8 mouse cellular contexts compared by ENCODE assay signal in the genomic region with DNA sequence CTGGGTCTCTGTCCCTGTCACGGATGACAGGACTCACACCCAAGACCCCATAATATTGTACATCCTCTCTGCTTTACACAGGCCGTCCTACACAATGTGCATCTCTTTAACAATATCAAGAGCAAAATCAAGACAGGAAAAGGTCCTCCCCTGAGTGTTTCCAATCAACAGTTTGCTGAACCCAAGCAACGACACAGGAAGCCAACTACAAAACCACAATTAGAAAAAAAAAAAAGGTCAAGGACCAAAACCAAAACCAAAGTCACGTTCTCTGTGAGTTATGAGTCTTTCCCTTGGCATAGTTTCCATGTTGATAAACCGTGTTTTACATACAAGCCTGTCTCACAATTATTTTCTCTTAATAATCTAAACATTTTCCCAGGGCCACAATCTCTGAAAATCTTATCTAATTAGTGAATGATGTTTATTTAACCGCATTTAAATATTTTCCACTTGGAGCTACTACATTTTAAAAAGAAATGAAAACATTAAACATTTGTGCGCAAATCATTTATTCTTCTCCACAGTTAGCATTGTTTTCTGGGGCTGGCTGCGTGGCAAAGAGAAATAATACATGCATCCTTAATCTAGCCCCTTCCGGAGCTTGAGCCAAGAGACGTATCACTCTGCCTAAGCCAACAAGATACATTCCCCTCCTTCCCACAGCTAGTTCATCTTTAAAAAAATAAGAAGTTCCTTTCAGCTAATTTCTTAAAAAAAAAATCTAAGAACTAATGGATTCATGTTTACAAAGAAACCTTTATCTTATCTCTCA. TPM values are rescaled to one million over a fixed set of nuclear protein-coding genes. Genes with fewer than 3 reads are reported as not detected.
A peak's percentile ranks its signal among the peaks of the same experiment; 100 is the strongest.
DNase-seq lines count a peak whose midpoint lies in the region; ATAC-seq and TF ChIP-seq lines count a peak whose summit lies in the region.
"Had no signal": no experiment of that assay in that cellular context is flagged by ENCODE, and none has a peak within 500 bp of the region (broad histone marks: within the 10 kb centered on the region; RNA-seq: fewer than 3 reads in every experiment).

No protein-coding gene starts in this region.

- 62% methylated on average over 10 of the region's 10 CpGs for WGBS in kidney, embryonic 15.5 days
- WGBS in hindbrain, embryonic 14.5 days = 84% methylated on average over 10 of the region's 10 CpGs

- peak overlapping the region; percentile 74 for H3K27ac ChIP-seq in kidney, embryonic 15.5 days
- H3K27ac ChIP-seq in CH12.LX (ENCODE audit: insufficient read depth, low read depth) = no peak overlapping the region
- no peak overlapping the region for H3K27ac ChIP-seq in hindbrain, embryonic 14.5 days

- H3K79me2 ChIP-seq in CH12.LX (replicated peaks; ENCODE audit: control insufficient read depth, extremely low read depth, insufficient read depth, poor library complexity, severe bottlenecking) = no peaks in the 10 kb centered on the region

- TF ChIP-seq CTCF in CH12.LX (conservative IDR thresholded peaks at IDR 0.05 in 1 of 2, IDR thresholded peaks at IDR 0.05 in 1 of 2; ENCODE audit: low read depth in 2 of 2, low read length in 2 of 2) = no peak

- no peaks in the 10 kb centered on the region for H3K9me3 ChIP-seq in kidney, embryonic 15.5 days (replicated peaks)
- no peaks in the 10 kb centered on the region for H3K9me3 ChIP-seq in CH12.LX (replicated peaks; ENCODE audit: low read length)
- no peaks in the 10 kb centered on the region for H3K9me3 ChIP-seq in hindbrain, embryonic 14.5 days (ENCODE audit: control insufficient read depth, low read length)

- H3K4me3 ChIP-seq in kidney, embryonic 15.5 days (replicated peaks) = no peak overlapping the region
- H3K4me3 ChIP-seq in CH12.LX (replicated peaks in 1 of 3; ENCODE audit: low read depth in 2 of 3, low read length in 2 of 3, poor library complexity in 1 of 3) = no peak overlapping the region
- no peak overlapping the region for H3K4me3 ChIP-seq in hindbrain, embryonic 14.5 days (replicated peaks; ENCODE audit: low read length)

- TF ChIP-seq RAD21 in CH12.LX (IDR thresholded peaks at IDR 0.05; ENCODE audit: low read depth, low read length) = no peak

- H3K4me1 ChIP-seq in kidney, embryonic 15.5 days = peaks cover 62% of the 10 kb centered on the region
- H3K4me1 ChIP-seq in CH12.LX (ENCODE audit: control insufficient read depth in 1 of 2, insufficient read depth in 2 of 2) = peaks cover 0 to 13% of the 10 kb centered on the region in 2 experiments; a peak in 2 of 4 replicates
- H3K4me1 ChIP-seq in hindbrain, embryonic 14.5 days (replicated peaks; ENCODE audit: control insufficient read depth, insufficient read depth, low read length) = no peaks in the 10 kb centered on the region

- no peak for ATAC-seq in kidney, embryonic 15.5 days (replicated peaks; ENCODE audit: low FRiP score)
- ATAC-seq in cerebellum, adult (ENCODE audit: insufficient number of reproducible peaks, low FRiP score, low TSS enrichment) = no peak
- no peak for ATAC-seq in hindbrain, embryonic 14.5 days (ENCODE audit: low FRiP score)

- H3K9ac ChIP-seq in kidney, embryonic 15.5 days = no peak overlapping the region
- H3K9ac ChIP-seq in CH12.LX (ENCODE audit: insufficient read depth, low read depth) = no peak overlapping the region
- H3K9ac ChIP-seq in hindbrain, embryonic 14.5 days = no peak overlapping the region

- DNase-seq in kidney, adult 18-20 months = no peak
- DNase-seq in B cell, adult 2 months = peak; percentile 41 to 45
- DNase-seq in CH12.LX (ENCODE audit: extremely low read depth) = peak; percentile 23
- DNase-seq in kidney, postnatal 14 days = peak; percentile 39
- DNase-seq in hindbrain, embryonic 14.5 days (ENCODE audit: low spot score) = no peak

- no peaks in the 10 kb centered on the region for H3K27me3 ChIP-seq in kidney, embryonic 15.5 days
- H3K27me3 ChIP-seq in CH12.LX (replicated peaks) = no peaks in the 10 kb centered on the region
- no peaks in the 10 kb centered on the region for H3K27me3 ChIP-seq in hindbrain, embryonic 14.5 days (ENCODE audit: control insufficient read depth, insufficient read depth, low read length)
- H3K27me3 ChIP-seq: Patski had no signal

- in situ Hi-C loops in CH12.LX (cut with MboI; ENCODE audit: low pct_ligation_motif_present, low pct_unique_long_range_greater_than_20kb, low sequenced_read_pairs) = no loop called here

- TF ChIP-seq EP300 in CH12.LX (IDR thresholded peaks at IDR 0.05; ENCODE audit: low read length) = no peak

- no peak for TF ChIP-seq POLR2A in CH12.LX (IDR thresholded peaks at IDR 0.05; ENCODE audit: low read depth, low read length)

- H3K4me2 ChIP-seq in kidney, embryonic 15.5 days = no peak overlapping the region
- no peak overlapping the region for H3K4me2 ChIP-seq in CH12.LX (ENCODE audit: insufficient read depth, low read depth, poor library complexity, severe bottlenecking)
- no peak overlapping the region for H3K4me2 ChIP-seq in hindbrain, embryonic 14.5 days (replicated peaks)

- dilution Hi-C loops in CH12.LX (cut with MboI; ENCODE audit: extremely low pct_ligation_motif_present, extremely low pct_unique_long_range_greater_than_20kb, low sequenced_read_pairs) = no loop called here

- peaks cover 10% of the 10 kb centered on the region; the same call in 1 of the 2 replicates for H3K36me3 ChIP-seq in kidney, embryonic 15.5 days
- no peaks in the 10 kb centered on the region for H3K36me3 ChIP-seq in CH12.LX (replicated peaks in 1 of 2; ENCODE audit: control insufficient read depth in 1 of 2, insufficient read depth in 1 of 2, low read length in 1 of 2)
- 0 out of 2 replicates have a peak, but pooled peaks cover 6% of the 10 kb centered on the region for H3K36me3 ChIP-seq in hindbrain, embryonic 14.5 days (replicated peaks; ENCODE audit: control insufficient read depth, insufficient read depth)

TF ChIP-seq in CH12.LX, 34 proteins besides CTCF, POLR2A, EP300 and RAD21:
- TF ChIP-seq ZNF384 (IDR thresholded peaks at IDR 0.05; ENCODE audit: low read depth, low read length) (peak; percentile 53), NRF1 (IDR thresholded peaks at IDR 0.05; ENCODE audit: low read depth, low read length) (no peak), MAFK (IDR thresholded peaks at IDR 0.05; ENCODE audit: insufficient replicate concordance, low read length) (no peak), BHLHE40 (IDR thresholded peaks at IDR 0.05; ENCODE audit: low read depth, low read length) (peak; percentile 51)

RNA-seq across cellular contexts. Expression of gene Rnf144a, which starts 13.2 kb away (rescaled TPM):
- 35.6 and 36.1 TPM in 2 replicates for polyA plus RNA-seq in kidney, embryonic 15.5 days (2015; fragmentation: Nextera tagmentation; extraction: Ambion mirVana)
- total RNA-seq in CH12.LX (2012; rRNA removed) (0.04 TPM in 2 replicates), CH12.LX (2014; rRNA removed) (0.18 and 0.52 TPM in 2 replicates)
- polyA plus RNA-seq in CH12.LX (2012; ENCODE audit: insufficient read length, low read depth) = 0.57 and 0.64 TPM in 2 replicates
- 19.2 and 22.5 TPM in 2 replicates for polyA plus RNA-seq in hindbrain, embryonic 14.5 days (2014; fragmentation: Nextera tagmentation; extraction: Ambion mirVana)

RNA-seq across cellular contexts. Expression of gene Rsad2, which starts 54.4 kb away (rescaled TPM):
- polyA plus RNA-seq in kidney, embryonic 15.5 days (2015; fragmentation: Nextera tagmentation; extraction: Ambion mirVana) = 18.9 and 22.2 TPM in 2 replicates
- total RNA-seq in CH12.LX (2012; rRNA removed) (0.04 TPM in 1 of 2 replicates, not detected in the other), CH12.LX (2014; rRNA removed) (0.07 and 0.12 TPM in 2 replicates)
- polyA plus RNA-seq in CH12.LX (2012; ENCODE audit: insufficient read length, low read depth) = 0.06 and 0.16 TPM in 2 replicates
- polyA plus RNA-seq in hindbrain, embryonic 14.5 days (2014; fragmentation: Nextera tagmentation; extraction: Ambion mirVana) = 0.42 and 0.58 TPM in 2 replicates

Comparison
In these comparisons a context has a peak if more than half of its experiments do, and no peak if none do; other contexts are left out.
1. DNase-seq: peak in B cell, adult 2 months (2 of 2), CH12.LX (single experiment) and kidney, postnatal 14 days (single experiment); none in kidney, adult 18-20 months (single experiment) and hindbrain, embryonic 14.5 days (single experiment).
2. RNA of gene Rnf144a, which starts 13.2 kb away (polyA plus RNA-seq): 35.6 to 36.1 TPM in kidney, embryonic 15.5 days and 19.2 to 22.5 TPM in hindbrain, embryonic 14.5 days; 0.57 to 0.64 TPM in CH12.LX; every median in the first group is over 10 times any median in the second.
3. RNA of gene Rsad2, which starts 54.4 kb away (polyA plus RNA-seq): 18.9 to 22.2 TPM in kidney, embryonic 15.5 days; 0.42 to 0.58 TPM in hindbrain, embryonic 14.5 days and 0.06 to 0.16 TPM in CH12.LX; every median in the first group is over 10 times any median in the second.